Mouse (Mus musculus) kidney, postnatal 0 days (tissue): ENCODE data around the gene Ccr4. TPM values are rescaled to one million over a fixed set of nuclear protein-coding genes. Genes with fewer than 3 reads are reported as not detected.

ENCODE experiments used
- ATAC-seq: fragments of 200-750 bp; cut with Nextera tagmentation; replicated peaks from 2 replicates; pipeline ENCODE4 v1.8.0; 2017; ENCODE audit warnings: low read depth, moderate number of reproducible peaks, moderate TSS enrichment, moderate library complexity; ENCODE audit not compliant: low FRiP score
- DNase-seq: peaks from one replicate; pipeline ENCODE4 v3.0.0-alpha.2; 2016; ENCODE audit warnings: low spot score
- H3K27ac ChIP-seq: fragments of 300-500 bp; sonication (generic); 2 replicates; pipeline ENCODE4 v1.5.1; 2014; ENCODE audit warnings: mild to moderate bottlenecking
- H3K27me3 ChIP-seq: fragments of 300-500 bp; sonication (generic); 2 replicates; pipeline ENCODE4 v1.6.1; 2014; ENCODE audit warnings: low read length, mixed read lengths; ENCODE audit not compliant: insufficient read depth
- H3K36me3 ChIP-seq: fragments of 300-500 bp; sonication (generic); 2 replicates; pipeline ENCODE4 v1.6.1; 2014; ENCODE audit warnings: low read length, mixed read lengths; ENCODE audit not compliant: insufficient read depth
- H3K4me1 ChIP-seq: fragments of 300-500 bp; sonication (generic); replicated peaks from 2 replicates; pipeline ENCODE4 v1.6.1; 2014; ENCODE audit warnings: antibody characterized with exemption, low read length, mixed read lengths; ENCODE audit not compliant: insufficient read depth
- H3K4me2 ChIP-seq: fragments of 300-500 bp; sonication (generic); 2 replicates; pipeline ENCODE4 v1.6.1; 2014; ENCODE audit warnings: mild to moderate bottlenecking, low read length, moderate library complexity, mixed read lengths
- H3K4me3 ChIP-seq: fragments of 300-500 bp; sonication (generic); replicated peaks from 2 replicates; pipeline ENCODE4 v1.5.1; 2014; ENCODE audit warnings: low read depth, low read length
- H3K9ac ChIP-seq: fragments of 300-500 bp; sonication (generic); 2 replicates; pipeline ENCODE4 v1.6.1; 2014; ENCODE audit warnings: low read depth, low read length
- H3K9me3 ChIP-seq: fragments of 300-500 bp; sonication (generic); replicated peaks from 2 replicates; pipeline ENCODE4 v1.6.1; 2016; ENCODE audit warnings: low read length, inconsistent platforms, mixed read lengths
- CTCF ChIP-seq: IDR thresholded peaks from 2 replicates; pipeline ENCODE4 v1.5.1; 2016; ENCODE audit warnings: antibody characterized with exemption, low read depth, mild to moderate bottlenecking, moderate library complexity
- WGBS: fragments of 180-500 bp; shearing (Covaris S2); extraction: QIAGEN DNeasy Blood & Tissue Kit; methylation state at CpG from one replicate; pipeline ENCODE4 v1.1.7; 2014; 5-methylcytosine and 5-hydroxymethylcytosine counted together
- polyA plus RNA-seq: library from polyadenylated mRNA; unstranded; fragments of >200 nt; fragmentation: Nextera tagmentation; extraction: Ambion mirVana; gene quantifications from 2 replicates; pipeline ENCODE4 v1.2.1, GENCODE M21; 2015

Ccr4 gene
- polyA plus RNA-seq, 1 experiment from 2014 or later: 0.84 TPM

DNA sequence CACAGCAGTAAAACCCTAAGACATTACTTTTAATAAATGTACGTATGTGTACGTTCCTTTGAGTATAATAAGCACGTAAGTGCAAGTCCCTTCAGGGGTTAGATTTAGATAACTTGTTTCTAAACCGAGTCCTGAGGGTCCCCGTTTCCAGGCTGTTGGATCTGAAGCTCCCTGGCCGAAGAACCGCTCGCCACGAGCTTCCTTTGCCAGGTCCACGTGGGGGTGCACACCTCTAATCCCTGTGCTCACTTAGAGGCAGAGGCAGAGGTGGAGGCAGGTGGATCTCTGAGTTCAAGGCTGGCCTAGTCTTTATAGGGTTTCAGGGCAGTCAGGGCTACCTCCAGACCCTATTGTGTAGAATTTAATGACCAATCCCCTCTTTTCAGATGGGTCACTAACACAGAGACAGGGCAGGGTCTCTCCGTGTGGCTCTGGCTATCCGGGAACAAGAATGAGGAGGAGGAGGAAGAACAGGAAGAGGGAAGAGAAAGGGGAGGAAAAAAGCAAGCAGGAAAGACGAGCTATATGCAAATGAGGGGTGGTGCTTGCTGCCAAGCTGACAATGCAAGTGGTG lies 13.3 kb upstream of the Ccr4 start:
- WGBS: 68% methylated on average over 13 of the region's 13 CpGs
- Histone ChIP-seq H3K9ac (no peak overlapping the region), H3K27ac (no peak overlapping the region), H3K4me3 (no peak overlapping the region), H3K36me3 (peaks cover 10% of the 10 kb centered on the region), H3K4me2 (no peak overlapping the region), H3K27me3 (no peaks in the 10 kb centered on the region), H3K4me1 (no peaks in the 10 kb centered on the region), H3K9me3 (peaks cover 11% of the 10 kb centered on the region)
- ATAC-seq (no peak), DNase-seq (peak; percentile 33)
- no peak for TF ChIP-seq CTCF

DNA sequence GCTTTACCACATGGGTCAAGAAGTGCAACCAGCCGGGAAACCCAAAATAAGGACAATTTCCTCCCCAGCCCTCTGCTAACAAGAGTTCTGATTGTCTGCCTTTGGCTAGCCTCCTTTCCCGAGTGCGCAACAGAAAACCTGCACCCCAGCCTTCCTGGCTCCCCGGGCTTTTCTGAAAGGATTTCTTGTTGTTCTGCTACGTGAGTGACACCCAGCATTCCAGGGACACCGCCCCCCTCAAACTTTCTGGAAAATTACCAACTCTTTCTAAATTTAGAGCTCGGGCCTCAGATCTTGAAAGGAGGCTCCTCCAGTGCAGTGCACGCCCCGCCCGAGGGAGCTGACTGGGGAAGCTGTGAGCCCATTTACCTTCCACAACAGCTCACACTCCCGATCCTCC lies 10.6 kb upstream of the Ccr4 start, which contains the start of gene C130032M10Rik:
TSS of gene C130032M10Rik (plus strand) at position 334 of the 400 bp plus-strand sequence.
- Histone ChIP-seq H3K9me3 (peaks cover 22% of the 10 kb centered on the region), H3K27me3 (no peaks in the 10 kb centered on the region), H3K4me3 (no peak within 1 kb of the TSS), H3K4me2 (no peak within 1 kb of the TSS), H3K9ac (no peak within 1 kb of the TSS), H3K27ac (no peak within 1 kb of the TSS), H3K4me1 (no peaks in the 10 kb centered on the region), H3K36me3 (peaks cover 16% of the 10 kb centered on the region)
- WGBS: 57% methylated on average over 11 of the region's 11 CpGs
- no peak for TF ChIP-seq CTCF
- DNase-seq (no peak), ATAC-seq (no peak)

DNA sequence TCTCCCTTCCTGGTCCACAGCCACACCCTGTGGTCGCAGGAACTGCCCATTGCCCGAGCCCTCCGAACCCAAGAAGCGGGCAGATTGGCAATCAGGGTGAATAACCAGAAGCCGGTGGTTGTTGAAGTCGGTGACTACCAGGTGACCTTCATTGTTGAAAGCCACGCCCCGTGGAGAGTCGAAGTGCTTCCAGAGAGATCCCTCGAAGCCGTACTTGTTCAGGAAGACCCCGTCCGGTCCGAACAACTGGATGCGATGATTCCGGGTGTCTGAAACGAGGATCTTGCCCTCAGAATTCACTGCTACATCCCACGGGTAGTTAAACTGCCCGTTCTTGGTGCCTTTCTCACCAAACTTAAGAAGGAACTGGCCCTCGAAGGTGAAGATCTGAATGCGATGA lies 8.1 kb upstream of the Ccr4 start:
- Histone ChIP-seq H3K4me3 (no peak overlapping the region), H3K4me2 (no peak overlapping the region)
- no peak for ATAC-seq

DNA sequence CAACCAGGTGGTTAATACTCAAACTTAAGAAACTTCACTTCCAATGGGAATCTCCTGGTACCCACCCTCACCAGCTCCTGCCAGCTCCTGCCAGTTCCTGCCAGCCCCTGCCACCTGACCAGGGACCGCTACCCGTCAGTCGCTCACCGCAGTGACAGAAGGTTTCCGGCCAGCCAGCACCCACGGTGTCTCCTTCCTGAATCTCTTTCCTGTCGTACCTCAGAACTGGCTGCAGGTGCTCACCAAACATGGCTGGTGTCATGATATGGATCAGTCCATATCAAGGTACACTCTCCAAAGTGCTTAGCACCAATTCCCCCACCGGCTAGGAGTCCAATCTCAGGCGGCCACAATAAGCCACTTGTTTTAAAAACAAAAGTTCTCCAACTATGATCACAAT lies 5.1 kb upstream of the Ccr4 start:
- Histone ChIP-seq H3K36me3 (peaks cover 16% of the 10 kb centered on the region), H3K9me3 (peaks cover 22% of the 10 kb centered on the region), H3K4me3 (no peak overlapping the region), H3K9ac (no peak overlapping the region), H3K4me1 (no peaks in the 10 kb centered on the region), H3K4me2 (no peak overlapping the region), H3K27ac (no peak overlapping the region), H3K27me3 (no peaks in the 10 kb centered on the region)
- no peak for DNase-seq
- ATAC-seq: no peak
- no peak for TF ChIP-seq CTCF
- 95% methylated on average over 9 of the region's 9 CpGs for WGBS

More for the DNA sequence above, 8.1 kb upstream of the Ccr4 start:
- DNase-seq: no peak
- no peak for TF ChIP-seq CTCF
- Histone ChIP-seq H3K9me3 (peaks cover 22% of the 10 kb centered on the region), H3K27ac (no peak overlapping the region), H3K27me3 (no peaks in the 10 kb centered on the region), H3K4me1 (no peaks in the 10 kb centered on the region), H3K9ac (no peak overlapping the region), H3K36me3 (peaks cover 16% of the 10 kb centered on the region)
- WGBS: 99% methylated on average over 21 of the region's 21 CpGs

DNA sequence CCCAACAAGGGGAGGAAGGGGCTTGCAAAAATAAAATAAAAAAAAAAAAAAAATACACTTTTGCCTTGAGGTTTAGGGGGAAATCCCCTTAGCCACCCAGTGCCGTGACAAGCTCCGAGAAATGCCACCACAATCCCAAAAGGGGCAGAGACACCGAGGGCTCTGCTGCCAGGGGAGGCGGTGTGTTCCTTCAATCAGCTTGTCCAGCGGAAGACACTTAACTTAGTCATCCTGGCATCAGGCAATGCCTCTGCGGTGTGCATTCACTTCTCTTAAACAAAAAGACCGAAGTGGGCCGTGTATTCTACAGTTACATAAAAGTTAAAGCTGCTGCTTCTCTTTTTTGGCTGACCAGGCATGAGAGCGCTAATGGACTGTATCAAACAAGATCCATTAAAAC lies 2.7 kb upstream of the Ccr4 start:
- H3K27me3 ChIP-seq: no peaks in the 10 kb centered on the region
- DNase-seq (no peak), ATAC-seq (no peak)
- H3K9ac ChIP-seq: no peak overlapping the region
- no peak for TF ChIP-seq CTCF
- H3K4me3 ChIP-seq: no peak overlapping the region
- H3K27ac ChIP-seq: no peak overlapping the region
- peaks cover 5% of the 10 kb centered on the region; the same call in 1 of the 2 replicates for H3K9me3 ChIP-seq
- WGBS: 78% methylated on average over 9 of the region's 9 CpGs
- H3K4me2 ChIP-seq: no peak overlapping the region
- H3K4me1 ChIP-seq: no peaks in the 10 kb centered on the region
- H3K36me3 ChIP-seq: no peaks in the 10 kb centered on the region

DNA sequence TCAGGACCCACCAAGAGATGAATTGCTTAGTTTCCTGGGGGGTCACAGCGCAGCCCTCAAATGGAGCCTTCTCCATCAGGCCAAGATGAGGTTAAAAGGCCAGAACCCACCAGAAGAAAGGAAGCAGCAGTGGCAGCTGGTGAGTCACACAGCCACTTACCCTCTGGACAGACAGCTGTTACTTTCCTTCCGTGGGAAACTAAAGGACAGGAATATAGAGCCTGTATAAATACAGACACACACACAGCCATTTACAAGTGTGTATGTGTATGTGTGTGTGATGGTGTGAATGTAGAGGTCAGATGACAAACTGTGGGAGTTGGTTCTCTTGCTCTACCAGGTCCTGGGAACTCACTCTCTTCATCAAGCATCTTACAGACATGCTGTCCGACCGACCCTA lies 1.8 kb upstream of the Ccr4 start:
- no peaks in the 10 kb centered on the region for H3K36me3 ChIP-seq
- no peak overlapping the region for H3K4me2 ChIP-seq
- no peak for TF ChIP-seq CTCF
- no peak overlapping the region for H3K9ac ChIP-seq
- no peaks in the 10 kb centered on the region; the same call in 1 of the 2 replicates for H3K9me3 ChIP-seq
- H3K27ac ChIP-seq: no peak overlapping the region
- H3K27me3 ChIP-seq: no peaks in the 10 kb centered on the region
- ATAC-seq: no peak
- 58% methylated on average over 4 of the region's 4 CpGs for WGBS
- no peak overlapping the region for H3K4me3 ChIP-seq
- DNase-seq: no peak
- no peaks in the 10 kb centered on the region for H3K4me1 ChIP-seq
